Mouse (Mus musculus) megakaryocyte, embryonic 14.5 days (primary cell): ENCODE results near the gene B4gat1. TPM values are rescaled to one million over a fixed set of nuclear protein-coding genes. Genes with fewer than 3 reads are reported as not detected.

Experiments used
- H3K27me3 ChIP-seq: replicated peaks from 2 replicates; pipeline ENCODE3; 2012; ENCODE audit warnings: inconsistent platforms
- H3K36me3 ChIP-seq: replicated peaks from 2 replicates; pipeline ENCODE3; 2012; ENCODE audit warnings: low read length, inconsistent platforms, mixed read lengths
- H3K4me1 ChIP-seq: 2 replicates; pipeline ENCODE4 v1.6.1; 2012; ENCODE audit warnings: inconsistent platforms
- H3K4me3 ChIP-seq: replicated peaks from 2 replicates; pipeline ENCODE3; 2012; ENCODE audit warnings: moderate library complexity, mild to moderate bottlenecking, inconsistent platforms
- H3K9me3 ChIP-seq: 2 replicates; pipeline ENCODE4 v1.6.1; 2012; ENCODE audit warnings: inconsistent platforms
- FLI1 ChIP-seq: IDR thresholded peaks from 2 replicates; pipeline ENCODE4 v1.6.1; 2012; ENCODE audit warnings: low read length, inconsistent platforms, mixed read lengths
- GATA1 ChIP-seq: IDR thresholded peaks from 3 replicates; pipeline ENCODE4 v1.6.1; 2012; ENCODE audit warnings: mixed read lengths, low read length, inconsistent platforms, borderline replicate concordance
- polyA plus RNA-seq: library from polyadenylated mRNA; stranded (reverse); fragments of >175 nt; gene quantifications from 2 replicates; pipeline ENCODE4 v1.2.3, GENCODE M21; 2012; ENCODE audit warnings: low replicate concordance; ENCODE audit not compliant: insufficient read depth

B4gat1 gene
- polyA plus RNA-seq, 1 experiment = 2.0 TPM

GRCm38 (mm10) chr19:5045531-5045930 is 6.9 kb downstream of the B4gat1 start:
- peaks cover 41% of the 10 kb centered on the region for H3K4me1 ChIP-seq
- no peaks in the 10 kb centered on the region for H3K27me3 ChIP-seq
- no peak overlapping the region for H3K4me3 ChIP-seq
- TF ChIP-seq FLI1 (no peak), GATA1 (no peak)
- H3K9me3 ChIP-seq = no peaks in the 10 kb centered on the region
- H3K36me3 ChIP-seq = peaks cover 68% of the 10 kb centered on the region

GRCm38 (mm10) chr19:5048138-5049056 is 9.8 kb downstream of the B4gat1 start:
- Histone ChIP-seq H3K27me3 (peaks cover 25% of the 10 kb centered on the region), H3K9me3 (no peaks in the 10 kb centered on the region), H3K4me3 (no peak overlapping the region), H3K36me3 (peaks cover 61% of the 10 kb centered on the region), H3K4me1 (peaks cover 40% of the 10 kb centered on the region)
- no peak for TF ChIP-seq GATA1
- no peak for TF ChIP-seq FLI1

- peaks cover 32% of the 10 kb centered on the region for H3K27me3 ChIP-seq
- H3K4me1 ChIP-seq = peaks cover 45% of the 10 kb centered on the region
- H3K36me3 ChIP-seq = peaks cover 54% of the 10 kb centered on the region
- TF ChIP-seq GATA1 (no peak), FLI1 (no peak)
- no peak overlapping the region for H3K4me3 ChIP-seq
- no peaks in the 10 kb centered on the region for H3K9me3 ChIP-seq
These were observed 10.7 kb downstream of the B4gat1 start for GRCm38 (mm10) chr19:5049325-5049724.

DNA sequence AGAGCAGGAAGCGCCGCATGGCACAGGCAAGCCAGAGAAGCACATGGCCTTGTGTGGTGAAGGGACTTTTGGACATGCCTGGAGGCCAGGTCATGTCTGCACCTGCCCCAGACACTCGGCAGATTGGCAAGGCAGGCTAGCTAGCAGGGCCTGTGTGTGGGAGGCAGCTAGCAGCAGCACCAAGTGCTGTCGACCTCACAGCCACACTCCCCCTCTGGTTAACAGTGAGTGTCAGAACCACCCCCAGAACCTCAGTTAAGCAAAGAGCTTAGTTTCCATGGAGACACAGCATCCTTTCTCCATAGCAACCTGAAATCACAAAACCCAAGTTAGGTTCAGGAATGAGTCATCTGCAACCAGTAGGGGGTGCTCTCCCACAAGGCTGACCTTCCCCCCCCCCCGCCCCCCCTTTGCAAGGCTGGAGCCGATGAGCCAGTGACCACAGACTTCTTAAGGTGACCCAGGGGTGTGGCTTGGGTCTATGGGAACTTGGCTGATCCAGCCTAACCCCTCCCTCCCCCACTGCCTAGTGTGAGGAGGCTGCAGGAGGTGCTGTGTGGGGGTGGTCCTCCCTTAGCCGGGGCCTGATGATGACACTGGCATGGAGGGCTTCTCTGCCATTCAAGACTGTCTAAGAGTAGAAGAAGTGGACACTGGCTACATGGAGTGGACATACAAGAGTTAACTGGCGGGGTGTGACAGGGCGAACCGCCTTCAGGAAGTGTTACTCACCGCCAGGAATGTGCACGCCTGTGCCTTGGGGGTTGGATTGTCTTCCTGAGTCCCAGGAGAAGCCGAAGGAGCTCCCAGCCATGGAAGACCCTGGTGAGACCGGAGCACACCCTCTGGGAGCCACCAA is 11.7 kb downstream of the B4gat1 start, which contains the start of gene Rin1:
TSS of gene Rin1 (plus strand) at position 435 of the 859 bp plus-strand sequence.
- H3K36me3 ChIP-seq = peaks cover 49% of the 10 kb centered on the region
- TF ChIP-seq FLI1 (no peak), GATA1 (no peak)
- H3K27me3 ChIP-seq = peaks cover 42% of the 10 kb centered on the region
- peak within 1 kb of the TSS; percentile 40 for H3K4me3 ChIP-seq
- peaks cover 45% of the 10 kb centered on the region for H3K4me1 ChIP-seq
- no peaks in the 10 kb centered on the region for H3K9me3 ChIP-seq

DNA sequence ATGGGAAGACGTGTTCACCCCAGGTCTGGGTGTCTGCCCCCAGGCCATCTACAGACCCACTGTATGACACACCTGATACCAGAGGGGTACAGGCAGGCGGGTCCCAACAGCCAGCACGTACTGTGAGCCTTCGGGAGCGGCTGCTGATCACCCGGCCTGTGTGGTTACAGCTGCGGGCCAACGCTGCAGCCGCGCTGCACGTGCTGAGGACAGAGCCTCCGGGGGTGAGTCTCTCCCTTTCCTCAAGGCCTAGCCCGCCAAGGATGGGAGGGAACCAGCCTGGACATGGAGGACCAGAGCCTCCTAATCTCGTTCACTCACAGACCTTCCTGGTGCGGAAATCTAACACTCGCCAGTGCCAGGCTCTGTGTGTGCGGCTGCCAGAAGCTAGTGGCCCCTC is 12.4 kb downstream of the B4gat1 start:
- no peak overlapping the region for H3K4me3 ChIP-seq
- peaks cover 47% of the 10 kb centered on the region for H3K27me3 ChIP-seq
- no peaks in the 10 kb centered on the region for H3K9me3 ChIP-seq
- H3K36me3 ChIP-seq = peaks cover 41% of the 10 kb centered on the region
- TF ChIP-seq FLI1 (no peak), GATA1 (no peak)
- H3K4me1 ChIP-seq = peaks cover 39% of the 10 kb centered on the region

- Histone ChIP-seq H3K27me3 (peaks cover 47% of the 10 kb centered on the region), H3K36me3 (peaks cover 36% of the 10 kb centered on the region), H3K4me1 (peaks cover 43% of the 10 kb centered on the region), H3K4me3 (no peak overlapping the region), H3K9me3 (no peaks in the 10 kb centered on the region)
- TF ChIP-seq FLI1 (no peak), GATA1 (no peak)
These were observed 12.9 kb downstream of the B4gat1 start for GRCm38 (mm10) chr19:5051515-5051914.

DNA sequence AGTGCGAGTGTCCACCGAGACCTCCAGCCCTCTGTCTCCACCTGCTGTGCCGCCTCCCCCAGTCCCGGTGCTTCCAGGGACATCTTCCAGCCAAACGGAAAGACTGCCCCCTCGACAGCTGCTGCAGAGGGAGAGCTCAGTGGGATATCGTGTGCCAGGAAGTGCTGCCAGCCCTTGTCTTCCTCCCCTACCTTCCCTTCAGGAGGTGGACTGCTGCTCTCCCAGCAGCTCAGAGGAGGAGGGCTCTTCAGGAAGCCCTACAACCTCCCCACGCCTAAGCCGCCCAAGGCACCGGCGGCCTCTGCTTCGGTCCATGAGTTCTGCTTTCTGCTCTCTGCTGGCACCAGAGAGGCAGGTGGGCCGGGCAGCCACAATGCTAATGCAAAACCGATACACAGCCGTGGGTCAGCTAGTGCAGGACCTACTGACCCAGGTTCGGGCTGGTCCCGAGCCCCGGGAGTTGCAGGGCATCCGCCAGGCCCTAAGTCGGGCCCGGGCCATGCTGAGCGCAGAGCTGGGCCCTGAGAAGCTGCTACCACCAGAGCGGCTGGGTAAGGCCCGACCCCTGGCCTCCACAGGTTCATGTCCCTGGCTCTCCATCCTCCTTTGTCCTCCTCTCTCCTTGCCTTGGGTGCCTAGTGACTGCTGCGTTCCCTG is 13.7 kb downstream of the B4gat1 start:
- Histone ChIP-seq H3K36me3 (peaks cover 29% of the 10 kb centered on the region), H3K4me3 (no peak overlapping the region), H3K9me3 (no peaks in the 10 kb centered on the region), H3K27me3 (peaks cover 49% of the 10 kb centered on the region), H3K4me1 (peaks cover 51% of the 10 kb centered on the region)
- no peak for TF ChIP-seq FLI1
- TF ChIP-seq GATA1 = no peak

DNA sequence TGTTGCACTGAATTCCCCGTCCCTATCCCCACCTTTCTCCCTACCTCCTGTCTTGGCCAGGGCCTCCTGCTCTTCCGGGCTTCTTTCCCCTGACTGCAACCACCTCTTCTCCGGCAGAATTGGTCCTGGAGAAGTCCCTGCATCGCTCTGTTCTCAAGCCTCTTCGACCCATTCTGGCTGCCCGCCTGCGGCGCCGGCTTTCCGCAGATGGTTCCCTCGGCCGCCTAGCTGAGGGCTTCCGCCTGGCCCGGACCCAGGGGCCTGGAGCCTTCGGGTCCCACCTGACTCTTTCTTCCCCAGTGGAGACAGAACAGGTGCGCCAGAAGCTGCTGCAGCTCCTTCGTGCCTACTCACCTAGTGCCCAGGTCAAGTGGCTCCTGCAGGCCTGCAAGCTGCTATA is 14.2 kb downstream of the B4gat1 start:
- TF ChIP-seq GATA1 = no peak
- no peak for TF ChIP-seq FLI1
- H3K27me3 ChIP-seq = peaks cover 49% of the 10 kb centered on the region
- no peaks in the 10 kb centered on the region for H3K9me3 ChIP-seq
- H3K4me1 ChIP-seq = peaks cover 57% of the 10 kb centered on the region
- H3K4me3 ChIP-seq = no peak overlapping the region
- H3K36me3 ChIP-seq = peaks cover 23% of the 10 kb centered on the region

DNA sequence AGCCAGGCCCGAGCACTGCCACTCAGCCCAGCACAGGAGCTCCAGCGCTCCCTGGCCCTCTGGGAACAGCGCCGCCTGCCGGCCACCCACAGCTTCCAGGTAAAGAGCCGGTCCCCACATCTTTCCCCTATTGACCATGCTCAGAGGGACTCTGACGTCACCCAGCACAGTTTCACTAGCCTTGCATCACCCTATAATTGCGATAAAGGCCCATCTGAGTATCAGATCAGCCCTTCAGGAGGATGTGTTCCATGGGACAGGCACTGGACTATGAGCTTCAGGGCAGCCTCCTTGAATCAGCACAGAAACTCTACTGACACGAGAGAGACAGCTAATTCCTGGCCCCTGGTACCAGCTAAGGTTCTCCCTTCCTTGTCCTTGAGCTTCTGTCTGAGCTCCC is 15.3 kb downstream of the B4gat1 start:
- H3K27me3 ChIP-seq = peaks cover 49% of the 10 kb centered on the region
- no peaks in the 10 kb centered on the region for H3K9me3 ChIP-seq
- H3K36me3 ChIP-seq = peaks cover 12% of the 10 kb centered on the region
- no peak overlapping the region for H3K4me3 ChIP-seq
- TF ChIP-seq GATA1 (no peak), FLI1 (no peak)
- peaks cover 64% of the 10 kb centered on the region for H3K4me1 ChIP-seq
